Mouse (Mus musculus) erythroblast, embryonic 14.5 days (primary cell): ENCODE measurements around the gene Snx4.

Experiments used
- GATA1 ChIP-seq: IDR thresholded peaks from 2 replicates; pipeline ENCODE4 v1.6.1; 2012; ENCODE audit warnings: low read length, inconsistent platforms, mixed read lengths
- TAL1 ChIP-seq: IDR thresholded peaks from 3 replicates; pipeline ENCODE4 v1.6.1; 2012; ENCODE audit warnings: low read length, inconsistent platforms, mixed read lengths

GRCm38 (mm10) chr16:33317646-33318045 is 66.4 kb downstream of the Snx4 start:
- TF ChIP-seq GATA1 (no peak), TAL1 (no peak)
